Mouse (Mus musculus) liver, embryonic 11.5 days (tissue): Measurements from ENCODE around the gene Psmb11. TPM values are rescaled to one million over a fixed set of nuclear protein-coding genes. Genes with fewer than 3 reads are reported as not detected.

Source experiments
- ATAC-seq: fragments of 200-750 bp; cut with Nextera tagmentation; replicated peaks from 2 replicates; pipeline ENCODE4 v1.8.0; 2017; ENCODE audit warnings: moderate number of reproducible peaks, mild to moderate bottlenecking, moderate TSS enrichment, moderate library complexity; ENCODE audit not compliant: low FRiP score
- DNase-seq: peaks from one replicate; pipeline ENCODE4 v3.0.0-alpha.2; 2017; ENCODE audit warnings: low spot score
- H3K27ac ChIP-seq: fragments of 300-500 bp; sonication (generic); 2 replicates; pipeline ENCODE4 v1.5.1; 2014; ENCODE audit warnings: mild to moderate bottlenecking, low read depth, low read length, control low read depth
- H3K27me3 ChIP-seq: fragments of 300-500 bp; sonication (generic); replicated peaks from 2 replicates; pipeline ENCODE4 v1.6.1; 2014; ENCODE audit warnings: low read length, mixed read lengths; ENCODE audit not compliant: control insufficient read depth, insufficient read depth
- H3K36me3 ChIP-seq: fragments of 300-500 bp; sonication (generic); 2 replicates; pipeline ENCODE4 v1.6.1; 2014; ENCODE audit warnings: mild to moderate bottlenecking, low read length, moderate library complexity, mixed read lengths; ENCODE audit not compliant: control insufficient read depth, insufficient read depth
- H3K4me1 ChIP-seq: fragments of 300-500 bp; sonication (generic); replicated peaks from 2 replicates; pipeline ENCODE4 v1.6.1; 2014; ENCODE audit warnings: low read length, mixed read lengths; ENCODE audit not compliant: control insufficient read depth, insufficient read depth
- H3K4me2 ChIP-seq: fragments of 300-500 bp; sonication (generic); 2 replicates; pipeline ENCODE4 v1.6.1; 2014; ENCODE audit warnings: mild to moderate bottlenecking, control low read depth, moderate library complexity
- H3K4me3 ChIP-seq: fragments of 300-500 bp; sonication (generic); 2 replicates; pipeline ENCODE4 v1.5.1; 2014; ENCODE audit warnings: low read depth, low read length, control low read depth
- H3K9ac ChIP-seq: fragments of 300-500 bp; sonication (generic); 2 replicates; pipeline ENCODE4 v1.6.1; 2014; ENCODE audit warnings: low read depth, low read length, control low read depth
- H3K9me3 ChIP-seq: fragments of 300-500 bp; sonication (generic); 2 replicates; pipeline ENCODE4 v1.6.1; 2016; ENCODE audit warnings: low read length, inconsistent platforms, mixed read lengths; ENCODE audit not compliant: control insufficient read depth
- WGBS: fragments of 180-500 bp; shearing (Covaris S2); extraction: QIAGEN DNeasy Blood & Tissue Kit; methylation state at CpG from one replicate; pipeline ENCODE4 v1.1.7; 2014; 5-methylcytosine and 5-hydroxymethylcytosine counted together
- polyA plus RNA-seq: library from polyadenylated mRNA; unstranded; fragments of >200 nt; fragmentation: Nextera tagmentation; extraction: Ambion mirVana; gene quantifications from 2 replicates; pipeline ENCODE4 v1.2.1, GENCODE M21; 2014

The Psmb11 gene
- not detected in 2 replicates for polyA plus RNA-seq

GRCm38 (mm10) chr14:54621133-54621532 lies at the start of gene Psmb11:
Psmb11 (plus strand) TSS chr14:54621433.
- 85% methylated on average over 1 of the region's 1 CpGs for WGBS
- H3K27me3 ChIP-seq, result peaks cover 3% of the 10 kb centered on the region; the same call in 1 of the 2 replicates
- ATAC-seq (no peak), DNase-seq (no peak)
- H3K4me3 ChIP-seq, result no peak within 1 kb of the TSS
- H3K9ac ChIP-seq, result no peak within 1 kb of the TSS
- no peaks in the 10 kb centered on the region for H3K9me3 ChIP-seq
- peaks cover 5% of the 10 kb centered on the region for H3K4me1 ChIP-seq
- peaks cover 4% of the 10 kb centered on the region; the same call in 1 of the 2 replicates for H3K36me3 ChIP-seq
- H3K27ac ChIP-seq, result no peak within 1 kb of the TSS
- H3K4me2 ChIP-seq, result no peak within 1 kb of the TSS

- H3K9ac ChIP-seq, result no peak overlapping the region
- peaks cover 33% of the 10 kb centered on the region for H3K4me1 ChIP-seq
- ATAC-seq (no peak), DNase-seq (no peak)
- H3K4me3 ChIP-seq, result no peak overlapping the region
- H3K4me2 ChIP-seq, result no peak overlapping the region; the same call in 1 of the 2 replicates
- no peaks in the 10 kb centered on the region for H3K9me3 ChIP-seq
- H3K27ac ChIP-seq, result no peak overlapping the region
- WGBS, result 68% methylated on average over 4 of the region's 4 CpGs
- peaks cover 6% of the 10 kb centered on the region; the same call in 1 of the 2 replicates for H3K36me3 ChIP-seq
- H3K27me3 ChIP-seq, result peaks cover 37% of the 10 kb centered on the region
Observed at GRCm38 (mm10) chr14:54572122-54572521, 49.1 kb upstream of the Psmb11 start.

GRCm38 (mm10) chr14:54572790-54573736 lies 48.2 kb upstream of the Psmb11 start:
- WGBS, result 20% methylated on average over 14 of the region's 14 CpGs
- Histone ChIP-seq H3K9me3 (no peaks in the 10 kb centered on the region), H3K36me3 (peaks cover 6% of the 10 kb centered on the region; the same call in 1 of the 2 replicates), H3K4me3 (peak overlapping the region; percentile 68), H3K27me3 (peaks cover 46% of the 10 kb centered on the region), H3K9ac (peak overlapping the region; percentile 9; the same call in 1 of the 2 replicates), H3K27ac (peak overlapping the region; percentile 22; the same call in 1 of the 2 replicates), H3K4me2 (peak overlapping the region; percentile 77), H3K4me1 (peaks cover 33% of the 10 kb centered on the region)
- 0 out of 2 replicates have a peak, but pooled peaks have one; percentile 16 for ATAC-seq
- DNase-seq, result no peak

- DNase-seq (no peak), ATAC-seq (no peak)
- Histone ChIP-seq H3K4me3 (peak overlapping the region; percentile 68), H3K36me3 (0 out of 2 replicates have a peak, but pooled peaks cover 6% of the 10 kb centered on the region), H3K27ac (no peak overlapping the region), H3K9me3 (no peaks in the 10 kb centered on the region), H3K27me3 (peaks cover 46% of the 10 kb centered on the region), H3K4me1 (peaks cover 41% of the 10 kb centered on the region), H3K4me2 (peak overlapping the region; percentile 77), H3K9ac (no peak overlapping the region)
- WGBS, result 29% methylated on average over 4 of the region's 4 CpGs
Observed at GRCm38 (mm10) chr14:54574253-54574652, 47.0 kb upstream of the Psmb11 start.

- H3K27ac ChIP-seq, result no peak overlapping the region
- H3K4me3 ChIP-seq, result peak overlapping the region; percentile 68
- peaks cover 46% of the 10 kb centered on the region for H3K27me3 ChIP-seq
- H3K9ac ChIP-seq, result peak overlapping the region; percentile 72; the same call in 1 of the 2 replicates
- peak overlapping the region; percentile 77 for H3K4me2 ChIP-seq
- H3K4me1 ChIP-seq, result peaks cover 43% of the 10 kb centered on the region
- ATAC-seq (no peak), DNase-seq (no peak)
- no peaks in the 10 kb centered on the region for H3K9me3 ChIP-seq
- WGBS, result 12% methylated on average over 8 of the region's 8 CpGs
- H3K36me3 ChIP-seq, result 0 out of 2 replicates have a peak, but pooled peaks cover 6% of the 10 kb centered on the region
Observed at GRCm38 (mm10) chr14:54575031-54575430, 46.2 kb upstream of the Psmb11 start.

- H3K36me3 ChIP-seq, result 0 out of 2 replicates have a peak, but pooled peaks cover 6% of the 10 kb centered on the region
- H3K4me3 ChIP-seq, result peak overlapping the region; percentile 68
- peak overlapping the region; percentile 77 for H3K4me2 ChIP-seq
- peak overlapping the region; percentile 72; the same call in 1 of the 2 replicates for H3K9ac ChIP-seq
- 0 out of 2 replicates have a peak overlapping the region, but pooled peaks have one; percentile 74 for H3K27ac ChIP-seq
- H3K4me1 ChIP-seq, result peaks cover 40% of the 10 kb centered on the region
- H3K27me3 ChIP-seq, result peaks cover 46% of the 10 kb centered on the region
- 2% methylated on average over 37 of the region's 39 CpGs for WGBS
- DNase-seq (peak; percentile 74), ATAC-seq (no peak)
- H3K9me3 ChIP-seq, result no peaks in the 10 kb centered on the region
Observed at GRCm38 (mm10) chr14:54575631-54576030, 45.6 kb upstream of the Psmb11 start.

- peak; percentile 59 for DNase-seq
- no peak for ATAC-seq
- Histone ChIP-seq H3K9me3 (no peaks in the 10 kb centered on the region), H3K36me3 (0 out of 2 replicates have a peak, but pooled peaks cover under 1% of the 10 kb centered on the region), H3K9ac (peak overlapping the region; percentile 72), H3K4me2 (peak overlapping the region; percentile 77), H3K4me3 (peak overlapping the region; percentile 68), H3K27ac (peak overlapping the region; percentile 74), H3K4me1 (peaks cover 40% of the 10 kb centered on the region), H3K27me3 (peaks cover 46% of the 10 kb centered on the region)
- 1% methylated on average over 81 of the region's 84 CpGs for WGBS
Observed at GRCm38 (mm10) chr14:54576241-54577088, 44.8 kb upstream of the Psmb11 start.
